Mouse (Mus musculus) spleen, postnatal 0 days (tissue): ENCODE data around the gene Hist1h1d. TPM values are rescaled to one million over a fixed set of nuclear protein-coding genes. Genes with fewer than 3 reads are reported as not detected.

Source experiments
- polyA plus RNA-seq: library from polyadenylated mRNA; unstranded; fragments of >200 nt; fragmentation: Nextera tagmentation; extraction: Ambion mirVana; gene quantifications from 2 replicates; pipeline ENCODE4 v1.2.1, GENCODE M21; 2015

Gene Hist1h1d
- polyA plus RNA-seq, 1 experiment from 2014 or later = 1.1 TPM

Other genes with a start within 250 kb of the Hist1h1d start
- gene Zfp322a, start 184.1 kb upstream of the Hist1h1d start, polyA plus RNA-seq = 17.3 and 18.4 TPM in 2 replicates
- gene Abt1, start 129.4 kb upstream of the Hist1h1d start, polyA plus RNA-seq = 6.4 and 6.9 TPM in 2 replicates
- gene Btn1a1, start 87.4 kb upstream of the Hist1h1d start, polyA plus RNA-seq = 2.5 and 3.0 TPM in 2 replicates
- not detected in 2 replicates for gene Btn2a2, start 64.4 kb upstream of the Hist1h1d start, polyA plus RNA-seq
- gene Hist1h4h, start 22.2 kb upstream of the Hist1h1d start, polyA plus RNA-seq = 10.2 and 10.9 TPM in 2 replicates
- 40.9 and 45.6 TPM in 2 replicates for gene Hist1h2af, start 19.4 kb upstream of the Hist1h1d start, polyA plus RNA-seq
- gene Hist1h3g, start 17.8 kb upstream of the Hist1h1d start, polyA plus RNA-seq = 18.3 and 26.4 TPM in 2 replicates
- gene Hist1h2bh, start 9.9 kb upstream of the Hist1h1d start, polyA plus RNA-seq = 2.3 and 2.8 TPM in 2 replicates
- gene Hist1h3f, start 9.2 kb upstream of the Hist1h1d start, polyA plus RNA-seq = 5.0 and 8.1 TPM in 2 replicates
- gene Hist1h4f, start 1.6 kb upstream of the Hist1h1d start, polyA plus RNA-seq = 7.3 and 7.9 TPM in 2 replicates
- 15.3 and 18.5 TPM in 2 replicates for gene Hist1h3e, start 9.1 kb downstream of the Hist1h1d start, polyA plus RNA-seq
- gene Hist1h2ae, start 18.0 kb downstream of the Hist1h1d start, polyA plus RNA-seq = 134 and 158 TPM in 2 replicates
- gene Hist1h2bg, start 18.1 kb downstream of the Hist1h1d start, polyA plus RNA-seq = 22.9 and 29.0 TPM in 2 replicates
- gene Hist1h2bf, start 20.9 kb downstream of the Hist1h1d start, polyA plus RNA-seq = 18.8 and 26.9 TPM in 2 replicates
- 4.1 and 8.1 TPM in 2 replicates for gene Hist1h2ad, start 21.1 kb downstream of the Hist1h1d start, polyA plus RNA-seq
- 19.3 and 30.4 TPM in 2 replicates for gene Hist1h3d, start 22.5 kb downstream of the Hist1h1d start, polyA plus RNA-seq
- gene Hist1h4d, start 28.3 kb downstream of the Hist1h1d start, polyA plus RNA-seq = 202 and 234 TPM in 2 replicates
- 2.5 and 3.2 TPM in 2 replicates for gene Hist1h2be, start 67.9 kb downstream of the Hist1h1d start, polyA plus RNA-seq
- 31.4 and 33.9 TPM in 2 replicates for gene Hist1h1e, start 69.3 kb downstream of the Hist1h1d start, polyA plus RNA-seq
- gene Hist1h2ac, start 130.7 kb downstream of the Hist1h1d start, polyA plus RNA-seq = 1.9 and 3.1 TPM in 2 replicates
- gene Hist1h2bc, start 130.9 kb downstream of the Hist1h1d start, polyA plus RNA-seq = 77.4 and 85.8 TPM in 2 replicates
- gene Hist1h1t, start 142.6 kb downstream of the Hist1h1d start, polyA plus RNA-seq = not detected in 2 replicates
- 18.8 TPM in 2 replicates for gene Hist1h4c, start 145.2 kb downstream of the Hist1h1d start, polyA plus RNA-seq
- gene Hfe, start 157.6 kb downstream of the Hist1h1d start, polyA plus RNA-seq = 10.7 and 14.6 TPM in 2 replicates
- 62.5 and 68.9 TPM in 2 replicates for gene Hist1h1c, start 185.5 kb downstream of the Hist1h1d start, polyA plus RNA-seq
- gene Hist1h3c, start 192.3 kb downstream of the Hist1h1d start, polyA plus RNA-seq = 10.7 and 11.0 TPM in 2 replicates
- gene Hist1h2bb, start 193.5 kb downstream of the Hist1h1d start, polyA plus RNA-seq = 7.7 and 9.4 TPM in 2 replicates
- gene Hist1h2ab, start 197.9 kb downstream of the Hist1h1d start, polyA plus RNA-seq = 104 and 128 TPM in 2 replicates
- 51.9 and 64.5 TPM in 2 replicates for gene Hist1h3b, start 199.0 kb downstream of the Hist1h1d start, polyA plus RNA-seq
- gene Hist1h4b, start 203.8 kb downstream of the Hist1h1d start, polyA plus RNA-seq = 8.3 and 9.5 TPM in 2 replicates
- 1.3 and 1.4 TPM in 2 replicates for gene Hist1h4a, start 208.0 kb downstream of the Hist1h1d start, polyA plus RNA-seq
- 26.7 and 31.7 TPM in 2 replicates for gene Hist1h3a, start 209.1 kb downstream of the Hist1h1d start, polyA plus RNA-seq
- 15.4 and 20.8 TPM in 2 replicates for gene Hist1h1a, start 210.4 kb downstream of the Hist1h1d start, polyA plus RNA-seq
- not detected in 2 replicates for gene Trim38, start 216.7 kb downstream of the Hist1h1d start, polyA plus RNA-seq